Mouse (Mus musculus) erythroblast, embryonic 14.5 days (primary cell): ENCODE data around the gene Hspa12b.

Experiments used
- GATA1 ChIP-seq: IDR thresholded peaks from 2 replicates; pipeline ENCODE4 v1.6.1; 2012; ENCODE audit warnings: low read length, inconsistent platforms, mixed read lengths
- TAL1 ChIP-seq: IDR thresholded peaks from 3 replicates; pipeline ENCODE4 v1.6.1; 2012; ENCODE audit warnings: low read length, inconsistent platforms, mixed read lengths

DNA sequence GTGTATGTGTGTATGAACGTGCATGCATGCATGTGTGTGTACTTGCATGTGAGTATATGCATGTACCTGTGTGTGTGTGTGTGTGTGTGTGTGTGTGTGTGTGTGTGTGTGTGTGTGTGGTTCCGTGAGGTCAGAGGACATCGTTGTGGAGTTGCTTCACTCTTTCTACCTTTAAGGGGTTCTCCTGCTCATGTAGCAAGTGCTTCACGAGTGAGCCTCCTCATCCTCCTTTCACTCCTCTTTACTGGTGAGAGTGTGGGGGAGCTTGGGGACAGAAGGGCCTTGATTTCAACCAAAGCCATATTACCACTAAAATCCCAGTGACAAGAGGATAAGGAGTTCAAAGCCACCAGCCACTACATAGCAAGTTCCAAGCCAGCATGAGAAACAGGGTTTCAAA, 30.0 kb upstream of the Hspa12b start:
- TF ChIP-seq GATA1 = no peak
- no peak for TF ChIP-seq TAL1
